ENCODE assay signal across 24 mouse cellular contexts in genomic region chr8:125887549-125887948, GRCm38 (mm10). TPM values are rescaled to one million over a fixed set of nuclear protein-coding genes. Genes with fewer than 3 reads are reported as not detected.
DNase-seq lines count a peak whose midpoint lies in the region; ATAC-seq and TF ChIP-seq lines count a peak whose summit lies in the region.
"Had no signal": no experiment of that assay in that cellular context is flagged by ENCODE, and none has a peak within 500 bp of the region (broad histone marks: within the 10 kb centered on the region; RNA-seq: fewer than 3 reads in every experiment).

No protein-coding gene starts in this region.

- H3K4me2 ChIP-seq in kidney, embryonic 15.5 days: no peak overlapping the region
- no peak overlapping the region for H3K4me2 ChIP-seq in stomach, postnatal 0 days (replicated peaks; ENCODE audit: low read depth)
- no peak overlapping the region for H3K4me2 ChIP-seq in midbrain, embryonic 16.5 days (ENCODE audit: low read length)
- H3K4me2 ChIP-seq: embryonic facial prominence, embryonic 15.5 days; forebrain, embryonic 15.5 days; heart, embryonic 11.5 days; hindbrain, embryonic 14.5 days had no signal

- H3K36me3 ChIP-seq in kidney, embryonic 15.5 days: no peaks in the 10 kb centered on the region
- H3K36me3 ChIP-seq in stomach, postnatal 0 days (ENCODE audit: control insufficient read depth, insufficient read depth, low read length): no peaks in the 10 kb centered on the region
- peaks cover 41% of the 10 kb centered on the region for H3K36me3 ChIP-seq in midbrain, embryonic 16.5 days (ENCODE audit: control insufficient read depth, insufficient read depth, low read length)
- H3K36me3 ChIP-seq: embryonic facial prominence, embryonic 15.5 days; forebrain, embryonic 10.5 days; hindbrain, embryonic 10.5 days had no signal

- WGBS in kidney, embryonic 15.5 days: 65% methylated on average over 9 of the region's 9 CpGs
- WGBS in stomach, postnatal 0 days: 84% methylated on average over 9 of the region's 9 CpGs
- WGBS in midbrain, embryonic 16.5 days: 93% methylated on average over 9 of the region's 9 CpGs

- no peak for TF ChIP-seq EP300 in stomach, postnatal 0 days (optimal IDR thresholded peaks at IDR 0.05)

- H3K9ac ChIP-seq in kidney, embryonic 15.5 days: no peak overlapping the region
- no peak overlapping the region for H3K9ac ChIP-seq in stomach, postnatal 0 days (ENCODE audit: low read length)
- no peak overlapping the region for H3K9ac ChIP-seq in midbrain, embryonic 16.5 days (ENCODE audit: low read depth, low read length)
- H3K9ac ChIP-seq: embryonic facial prominence, embryonic 15.5 days; forebrain, embryonic 15.5 days; hindbrain, embryonic 14.5 days had no signal

- ATAC-seq in kidney, embryonic 15.5 days (replicated peaks; ENCODE audit: low FRiP score): no peak
- ATAC-seq in megakaryocyte, adult 5-6 weeks (ENCODE audit: poor library complexity, severe bottlenecking): peak; percentile 57
- ATAC-seq in stomach, postnatal 0 days (ENCODE audit: low FRiP score, low TSS enrichment): peak; percentile 49; the same call in 1 of the 2 replicates
- ATAC-seq in midbrain, embryonic 16.5 days: no peak
- ATAC-seq: activated CD4-positive, CD25-positive, alpha-beta regulatory T cell, adult 4 months; forebrain, embryonic 15.5 days; Patski had no signal

- no peaks in the 10 kb centered on the region for H3K9me3 ChIP-seq in kidney, embryonic 15.5 days (replicated peaks)
- no peaks in the 10 kb centered on the region for H3K9me3 ChIP-seq in stomach, postnatal 0 days (ENCODE audit: control insufficient read depth, low read length)
- H3K9me3 ChIP-seq in midbrain, embryonic 16.5 days (replicated peaks; ENCODE audit: control insufficient read depth, low read length, poor library complexity, severe bottlenecking): 0 out of 2 replicates have a peak, but pooled peaks cover 6% of the 10 kb centered on the region
- H3K9me3 ChIP-seq: embryonic facial prominence, embryonic 15.5 days; forebrain, embryonic 10.5 days; forebrain, embryonic 15.5 days; hindbrain, embryonic 10.5 days had no signal

- H3K27me3 ChIP-seq in kidney, embryonic 15.5 days: no peaks in the 10 kb centered on the region
- no peaks in the 10 kb centered on the region for H3K27me3 ChIP-seq in stomach, postnatal 0 days (ENCODE audit: control insufficient read depth, insufficient read depth, low read length)
- H3K27me3 ChIP-seq in midbrain, embryonic 16.5 days (ENCODE audit: control insufficient read depth, insufficient read depth, low read depth, low read length): no peaks in the 10 kb centered on the region
- H3K27me3 ChIP-seq: embryonic facial prominence, embryonic 15.5 days; forebrain, embryonic 15.5 days had no signal

- no peak overlapping the region for H3K4me3 ChIP-seq in kidney, embryonic 15.5 days (replicated peaks)
- no peak overlapping the region for H3K4me3 ChIP-seq in stomach, postnatal 0 days (ENCODE audit: low read depth, low read length)
- H3K4me3 ChIP-seq in midbrain, embryonic 16.5 days (ENCODE audit: low read depth, low read length): no peak overlapping the region
- H3K4me3 ChIP-seq: embryonic facial prominence, embryonic 15.5 days; erythroblast, embryonic 14.5 days; forebrain, embryonic 10.5 days; forebrain, embryonic 15.5 days; hindbrain, embryonic 10.5 days had no signal

- H3K4me1 ChIP-seq in kidney, embryonic 15.5 days: peaks cover 6% of the 10 kb centered on the region; the same call in 1 of the 2 replicates
- no peaks in the 10 kb centered on the region for H3K4me1 ChIP-seq in stomach, postnatal 0 days (replicated peaks; ENCODE audit: control insufficient read depth, insufficient read depth)
- no peaks in the 10 kb centered on the region for H3K4me1 ChIP-seq in midbrain, embryonic 16.5 days (ENCODE audit: control insufficient read depth, insufficient read depth, low read length)
- H3K4me1 ChIP-seq: embryonic facial prominence, embryonic 15.5 days; forebrain, embryonic 10.5 days; forebrain, embryonic 15.5 days had no signal

- TF ChIP-seq CTCF in stomach, postnatal 0 days (IDR thresholded peaks at IDR 0.05; ENCODE audit: low read depth): no peak

- DNase-seq in kidney, adult 11 months: peak; percentile 30
- DNase-seq in kidney, adult 9 months: peak; percentile 42
- DNase-seq in kidney, postnatal 10 days: no peak
- DNase-seq in stomach, postnatal 0 days (ENCODE audit: low spot score): no peak
- DNase-seq in adrenal gland, postnatal 4 days (ENCODE audit: low spot score in 2 of 2): no peak
- DNase-seq: adrenal gland, postnatal 14 days; cerebellum, adult 18-20 months; cerebellum, adult 9-11 months; embryo, embryonic 11 days; gastrocnemius, postnatal 36 days; heart, adult 18-20 months had no signal

- H3K27ac ChIP-seq in kidney, embryonic 15.5 days: no peak overlapping the region
- H3K27ac ChIP-seq in stomach, postnatal 0 days (replicated peaks): no peak overlapping the region
- no peak overlapping the region for H3K27ac ChIP-seq in midbrain, embryonic 16.5 days (ENCODE audit: low read length)
- H3K27ac ChIP-seq: embryonic facial prominence, embryonic 15.5 days; forebrain, embryonic 10.5 days; forebrain, embryonic 15.5 days; hindbrain, embryonic 10.5 days; hindbrain, embryonic 14.5 days had no signal

RNA-seq across cellular contexts. Expression of gene Pcnx2, which starts 10.6 kb away (rescaled TPM):
- polyA plus RNA-seq in kidney, embryonic 15.5 days (2015; fragmentation: Nextera tagmentation; extraction: Ambion mirVana): 0.24 and 0.48 TPM in 2 replicates
- total RNA-seq in megakaryocyte, adult 5-6 weeks (2015): not detected in 2 replicates
- total RNA-seq in megakaryocyte, adult 5-6 weeks (2017): not detected in 2 replicates
- polyA plus RNA-seq in stomach, postnatal 0 days (2015; fragmentation: Nextera tagmentation; extraction: Ambion mirVana): 0.17 and 0.22 TPM in 2 replicates
- 6.3 and 6.4 TPM in 2 replicates for polyA plus RNA-seq in midbrain, embryonic 16.5 days (2015; fragmentation: Nextera tagmentation; extraction: Ambion mirVana)
- 1 to 10 TPM in 1 of 2 experiments, under 1 TPM in 1; 0.90 to 1.1 TPM for total RNA-seq in adrenal gland, postnatal 4 days (2021)
- polyA plus RNA-seq: C2C12 had no signal

RNA-seq across cellular contexts. Expression of gene Map3k21, which starts 22.7 kb away (rescaled TPM):
- 4.2 and 4.6 TPM in 2 replicates for polyA plus RNA-seq in kidney, embryonic 15.5 days (2015; fragmentation: Nextera tagmentation; extraction: Ambion mirVana)
- total RNA-seq in megakaryocyte, adult 5-6 weeks (2015): not detected in 2 replicates
- total RNA-seq in megakaryocyte, adult 5-6 weeks (2017): not detected in 2 replicates
- polyA plus RNA-seq in stomach, postnatal 0 days (2015; fragmentation: Nextera tagmentation; extraction: Ambion mirVana): 1.1 and 1.2 TPM in 2 replicates
- polyA plus RNA-seq in midbrain, embryonic 16.5 days (2015; fragmentation: Nextera tagmentation; extraction: Ambion mirVana): 0.68 and 0.99 TPM in 2 replicates
- total RNA-seq in adrenal gland, postnatal 4 days (2021): 1 to 10 TPM; 2.3 to 4.6 TPM
- polyA plus RNA-seq: activated CD4-positive, CD25-positive, alpha-beta regulatory T cell, adult 4 months; C2C12; erythroblast, embryonic 14.5 days; forebrain, embryonic 10.5 days had no signal

Comparison
In these comparisons a context has a peak if more than half of its experiments do, and no peak if none do; other contexts are left out.
1. DNase-seq: peak in kidney, adult 11 months (single experiment) and kidney, adult 9 months (single experiment); none in kidney, postnatal 10 days (single experiment), stomach, postnatal 0 days (single experiment) and adrenal gland, postnatal 4 days (0 of 2).
2. ATAC-seq: peak in megakaryocyte, adult 5-6 weeks (single experiment) and stomach, postnatal 0 days (single experiment); none in kidney, embryonic 15.5 days (single experiment) and midbrain, embryonic 16.5 days (single experiment).